Mouse (Mus musculus) heart, adult 18-20 months (tissue): ENCODE data around the gene Rai14. TPM values are rescaled to one million over a fixed set of nuclear protein-coding genes. Genes with fewer than 3 reads are reported as not detected.

Experiments used
- DNase-seq, 2 experiments: peaks; one replicate each; pipeline ENCODE4 v3.0.0; 2021 to 2022; ENCODE audit warnings: mixed read lengths in 1 of 2
- total RNA-seq, 2 experiments: library from RNA; stranded (reverse); gene quantifications; 2 replicates each; pipeline ENCODE4 v1.2.3; 2021

Rai14 gene
- total RNA-seq, 2 experiments from 2014 or later, result 3.6 to 3.9 TPM

DNA sequence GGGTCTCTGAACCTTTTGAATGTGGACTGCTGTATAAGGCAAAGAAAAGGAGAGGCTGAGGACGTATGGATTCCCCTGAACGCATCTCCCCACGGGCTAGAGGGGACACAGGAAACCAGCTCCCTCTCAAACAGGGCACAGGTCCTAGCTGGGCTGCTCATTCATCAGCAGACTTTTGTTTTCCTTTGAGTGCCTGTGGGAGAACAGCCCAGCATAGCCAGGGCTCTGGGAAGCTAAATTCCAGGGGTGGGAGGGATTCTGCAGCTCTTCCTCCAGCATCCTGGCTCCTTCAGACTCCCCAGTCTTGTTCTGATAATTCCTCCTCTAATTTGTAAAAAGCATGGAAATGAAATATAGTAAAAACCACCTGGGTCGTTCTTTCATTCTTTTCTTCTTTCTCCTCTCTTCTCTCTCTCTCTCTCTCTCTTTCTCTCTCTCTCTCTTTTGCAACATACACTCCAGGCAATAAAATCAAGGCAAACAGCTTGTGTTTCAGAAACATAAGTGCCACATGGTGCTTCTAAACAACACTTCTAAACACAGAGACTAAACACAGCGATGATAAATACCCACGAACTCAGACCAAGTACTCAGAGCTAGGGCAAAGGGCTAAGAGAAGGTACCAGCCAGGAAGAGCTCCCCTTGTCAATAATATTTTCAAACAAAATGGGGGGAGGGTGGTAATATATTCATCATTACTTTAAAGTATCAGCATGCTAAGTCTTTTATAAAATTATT, 65.9 kb downstream of the Rai14 start:
- DNase-seq, result peak; percentile 7 to 13

DNA sequence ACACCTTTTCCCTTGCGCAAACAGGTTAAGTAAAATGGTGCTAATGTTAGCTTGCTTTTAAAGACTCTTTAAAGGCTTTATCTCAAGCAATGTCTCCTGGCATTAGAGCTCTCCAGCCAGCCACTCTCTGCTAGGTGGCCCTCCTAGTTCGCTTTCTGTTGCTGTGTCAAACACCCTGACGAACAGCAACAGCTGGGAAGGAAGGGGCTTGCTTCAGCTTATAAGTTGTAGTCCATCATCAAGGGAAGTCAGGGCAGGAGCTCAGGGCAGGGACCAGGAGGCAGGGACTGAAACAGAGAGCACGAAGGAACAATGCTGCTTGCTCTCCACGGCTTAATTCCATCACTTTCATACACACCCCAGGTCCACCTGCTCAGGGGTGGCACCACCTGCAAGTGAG, 68.1 kb downstream of the Rai14 start:
- DNase-seq, result no peak

DNA sequence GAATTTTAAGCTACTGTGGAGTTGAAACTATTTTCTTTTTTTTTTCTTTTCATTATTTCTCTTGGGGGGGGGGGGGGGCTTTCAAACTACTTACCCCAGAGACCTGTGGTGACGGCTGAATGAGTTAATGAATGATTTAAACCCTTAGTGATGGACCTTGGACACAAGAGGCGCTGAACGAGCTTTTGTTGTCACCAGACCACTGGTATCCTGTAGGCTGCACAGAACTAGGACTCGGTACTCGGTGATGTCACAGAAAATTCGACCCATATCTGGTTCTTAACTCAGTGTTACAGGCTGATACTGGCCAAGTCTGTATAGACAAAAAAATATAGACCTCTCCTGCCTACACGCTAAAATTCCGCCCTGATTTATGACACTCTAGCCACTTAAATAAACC, 69.3 kb downstream of the Rai14 start:
- no peak for DNase-seq

DNA sequence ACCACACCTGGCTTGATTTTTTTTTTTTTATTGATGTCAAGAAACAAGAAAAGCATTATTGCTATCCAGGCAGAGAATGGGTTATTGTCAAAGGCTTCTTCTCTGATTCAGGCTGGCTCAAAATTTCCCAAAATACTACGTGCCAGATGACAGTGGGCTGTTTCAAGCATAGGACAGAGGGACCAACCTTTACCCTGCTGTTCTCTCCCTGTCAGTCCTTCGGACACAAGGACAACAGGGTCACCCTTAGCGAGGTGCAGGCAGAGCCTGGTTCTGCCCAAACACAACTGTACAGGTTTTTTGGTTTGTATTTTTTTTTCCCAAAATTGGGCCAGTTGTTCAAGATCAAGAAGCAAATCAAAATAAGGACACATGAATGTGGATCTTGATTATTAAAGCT, 70.6 kb downstream of the Rai14 start:
- no peak for DNase-seq

DNA sequence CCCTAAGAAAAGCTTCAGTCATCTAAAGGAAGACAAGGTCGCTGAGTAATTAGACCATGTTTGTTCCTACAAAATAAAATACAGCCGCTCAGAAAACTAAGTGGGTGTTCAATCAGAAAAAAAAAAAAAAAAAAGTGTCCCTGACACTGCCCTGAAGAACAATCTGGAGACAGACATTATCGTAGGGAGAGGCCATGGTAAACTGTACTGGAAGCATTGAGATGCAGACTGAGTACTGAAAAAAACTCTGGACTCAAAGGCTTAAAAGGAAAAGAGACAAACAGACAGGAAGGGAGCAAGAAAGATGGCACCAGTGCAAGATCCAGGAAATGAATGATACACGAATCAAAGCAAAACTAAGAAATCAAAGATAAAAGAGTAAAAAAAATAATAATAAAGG, 71.2 kb downstream of the Rai14 start:
- no peak for DNase-seq

DNA sequence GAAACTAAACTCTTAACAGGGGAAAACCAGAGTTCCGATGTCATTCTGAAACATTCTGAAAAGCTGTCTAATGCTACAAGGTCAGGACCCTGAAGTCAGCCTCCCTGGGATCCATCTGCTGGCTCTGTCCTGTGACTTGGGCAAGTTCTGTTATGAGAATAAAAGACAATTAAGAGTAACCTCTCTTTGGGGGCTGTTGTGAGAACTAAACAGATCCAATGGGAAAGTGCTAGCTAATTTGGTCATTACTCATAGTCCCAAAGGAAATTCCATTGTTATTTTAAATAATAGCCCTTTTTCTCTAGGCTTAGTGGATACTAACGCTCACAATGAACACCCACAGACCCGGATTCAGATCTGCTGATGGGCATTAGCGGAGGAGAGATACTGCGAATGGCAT, 72.0 kb downstream of the Rai14 start:
- DNase-seq, result no peak

DNA sequence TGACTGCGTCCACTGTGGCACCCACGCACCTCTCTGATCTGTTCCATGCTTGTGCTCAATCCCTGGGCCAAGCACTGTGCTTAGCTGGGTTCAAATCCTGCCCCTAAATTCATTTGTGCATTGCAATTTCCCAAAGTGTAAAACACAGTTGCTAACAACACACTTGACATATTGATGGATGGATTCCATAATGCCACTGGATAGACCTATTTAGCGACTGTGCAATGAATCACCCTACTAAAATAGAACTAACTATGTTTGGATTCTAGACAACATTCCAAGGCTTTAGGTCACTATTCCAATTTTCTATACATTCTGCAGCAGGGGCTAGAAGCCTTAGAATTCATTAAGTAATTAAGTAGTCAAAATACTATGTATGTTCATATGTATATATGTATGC, 73.7 kb downstream of the Rai14 start:
- no peak for DNase-seq

DNA sequence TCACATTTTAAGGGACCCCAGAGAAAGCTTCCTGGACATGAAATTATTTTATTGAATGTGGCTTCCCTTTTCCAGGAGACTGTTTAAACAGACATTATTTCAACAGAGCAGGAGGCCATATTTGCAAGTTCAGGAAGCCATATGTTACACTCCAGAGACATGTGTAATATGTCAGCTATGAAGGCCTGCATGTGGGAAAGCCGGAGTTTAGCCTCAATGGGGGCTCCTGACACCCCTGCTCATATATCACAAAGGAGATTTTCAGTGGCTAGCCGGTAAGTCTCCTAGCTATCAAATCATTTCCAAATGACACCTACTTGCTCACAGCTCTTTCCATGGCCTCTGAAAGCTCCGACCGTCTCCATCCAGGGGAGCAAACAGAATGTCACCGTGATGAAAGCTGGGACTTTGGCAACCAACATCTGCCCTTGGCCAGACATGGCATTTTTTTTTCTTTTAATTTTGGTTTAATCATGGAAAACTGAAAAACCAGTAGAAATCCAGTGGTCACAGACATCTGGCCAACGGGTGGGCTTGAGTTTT, 77.1 kb downstream of the Rai14 start:
- DNase-seq, result no peak

DNA sequence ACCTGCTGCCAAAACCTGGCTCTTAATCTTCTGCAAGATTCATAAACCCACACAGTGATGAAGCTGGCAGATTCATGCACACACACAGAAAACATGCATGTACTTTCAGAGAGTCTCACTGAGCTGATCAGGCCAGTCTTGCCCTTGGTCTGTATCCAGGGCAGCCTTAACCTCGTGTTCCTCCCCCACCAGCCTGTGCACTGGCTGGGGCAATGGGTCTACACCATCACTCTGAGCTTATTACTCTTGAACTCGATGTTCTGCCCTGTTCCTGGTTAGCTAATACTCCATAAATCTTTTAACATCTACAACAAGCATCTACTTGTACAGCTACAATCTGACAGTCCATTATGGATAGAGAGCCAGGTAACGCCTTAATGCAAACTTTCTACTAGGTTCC, 77.6 kb downstream of the Rai14 start:
- DNase-seq, result no peak

DNA sequence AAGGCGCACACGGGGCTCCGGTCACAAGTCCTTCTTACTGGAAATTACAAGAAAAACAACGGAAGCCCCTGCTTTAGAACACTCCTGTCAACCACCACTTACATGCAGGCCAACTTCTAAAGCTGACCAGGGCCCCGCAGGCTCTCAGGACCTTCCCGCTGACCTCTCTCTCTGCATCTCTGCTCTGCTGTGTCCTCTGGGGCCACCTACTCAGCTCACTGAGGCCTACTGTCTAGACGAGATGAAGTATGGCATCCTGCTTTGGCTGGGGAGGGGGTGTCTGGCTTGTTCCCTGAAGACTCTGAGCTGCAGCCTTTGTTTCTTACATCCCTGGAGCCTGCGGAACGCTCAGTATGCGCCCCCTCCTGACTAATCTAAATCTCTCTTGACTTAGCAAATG, 79.3 kb downstream of the Rai14 start:
- no peak for DNase-seq

DNA sequence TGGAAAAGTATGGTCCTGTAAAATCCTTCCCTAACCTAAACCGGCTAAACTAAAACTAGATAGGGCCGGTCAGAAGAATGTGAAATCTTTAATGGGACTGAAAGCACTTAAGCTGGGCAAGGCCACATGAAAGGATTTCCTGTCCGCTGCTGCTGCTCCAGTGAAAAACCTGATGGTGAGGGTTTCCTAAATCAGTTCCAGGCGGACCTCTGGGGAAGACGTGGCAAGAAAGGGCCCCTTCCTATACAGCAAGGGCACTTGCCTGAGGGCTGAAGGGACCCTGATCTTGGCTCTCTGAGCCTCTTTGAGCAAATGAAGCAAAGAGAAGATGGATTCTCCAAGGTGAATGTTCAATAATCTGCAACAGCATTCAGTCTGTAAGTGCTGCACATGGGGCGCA, 80.2 kb downstream of the Rai14 start:
- DNase-seq, result no peak

DNA sequence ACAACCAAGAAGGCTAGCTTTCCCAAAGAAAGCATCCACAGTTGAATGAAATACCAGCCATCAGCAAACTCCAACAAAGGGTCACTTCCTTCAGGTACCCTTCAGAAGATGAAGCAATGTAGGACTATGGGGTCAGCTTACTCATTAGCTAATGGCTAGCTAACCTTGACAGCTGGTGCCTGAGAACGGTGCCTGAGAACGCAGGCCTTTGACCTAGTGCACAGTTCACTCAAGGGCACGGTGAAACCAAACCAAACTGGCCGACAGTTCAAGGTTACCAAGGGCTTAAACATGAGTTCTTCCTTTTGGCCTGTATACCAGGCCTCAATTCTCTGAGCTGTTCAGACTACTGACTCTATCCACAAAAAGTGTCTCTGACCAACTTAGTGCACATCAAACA, 81.0 kb downstream of the Rai14 start:
- DNase-seq, result no peak

DNA sequence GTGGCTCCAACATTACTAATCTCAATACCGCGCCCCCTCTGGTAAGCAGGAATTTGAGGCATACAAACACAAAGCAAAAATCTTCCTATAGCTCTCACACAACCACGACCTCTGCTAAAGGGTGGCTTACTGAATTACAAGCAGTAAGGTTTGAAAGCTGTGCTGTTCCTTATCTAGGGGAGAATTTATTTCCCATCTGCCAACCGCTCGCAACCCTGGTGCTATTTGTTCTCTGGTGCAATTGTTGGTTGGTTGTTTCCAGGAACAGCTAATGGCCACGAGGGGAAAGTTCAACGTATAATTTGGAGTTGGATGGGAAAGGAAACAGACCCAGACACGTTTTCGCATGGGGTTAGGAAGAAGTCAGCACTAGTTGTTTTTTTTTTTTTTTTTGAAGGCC, 81.8 kb downstream of the Rai14 start:
- no peak for DNase-seq

DNA sequence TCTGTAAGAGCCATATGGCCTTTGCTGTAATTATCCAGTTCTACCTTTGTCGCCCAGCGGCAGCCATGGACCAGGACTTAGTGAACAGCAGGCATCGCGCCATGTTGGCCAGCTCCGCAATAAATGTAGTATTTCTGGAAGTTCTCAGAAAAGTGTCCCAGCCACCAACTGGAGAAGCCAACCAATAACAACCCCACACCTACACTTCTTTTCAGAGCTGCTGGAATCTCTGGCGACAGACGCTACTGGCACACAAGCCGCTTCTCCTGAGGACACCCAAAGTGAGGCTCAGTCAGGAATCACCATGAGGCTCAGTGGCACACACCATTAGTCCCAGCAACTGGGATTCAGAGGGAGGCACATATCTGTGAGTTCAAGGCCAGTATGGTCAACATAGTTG, 82.4 kb downstream of the Rai14 start:
- DNase-seq, result no peak

DNA sequence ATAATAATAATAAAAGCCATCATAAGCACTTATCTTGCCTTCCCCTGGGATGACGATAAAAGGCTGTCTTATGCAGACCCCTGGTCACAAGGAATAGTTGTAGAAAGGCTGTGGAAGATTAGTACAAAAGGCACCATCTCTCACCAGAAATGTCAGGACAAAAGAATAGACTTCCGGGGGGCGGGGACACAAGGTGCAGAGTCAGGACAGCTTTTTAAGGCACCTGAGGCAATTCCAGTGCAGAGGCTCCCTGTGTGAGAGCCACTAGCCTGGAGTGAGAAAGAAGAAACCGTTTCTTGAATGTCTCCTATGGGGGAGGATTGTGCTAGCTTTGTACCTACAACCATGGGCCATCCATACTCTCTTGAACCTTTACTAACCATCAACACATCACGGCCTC, 82.9 kb downstream of the Rai14 start:
- no peak for DNase-seq

DNA sequence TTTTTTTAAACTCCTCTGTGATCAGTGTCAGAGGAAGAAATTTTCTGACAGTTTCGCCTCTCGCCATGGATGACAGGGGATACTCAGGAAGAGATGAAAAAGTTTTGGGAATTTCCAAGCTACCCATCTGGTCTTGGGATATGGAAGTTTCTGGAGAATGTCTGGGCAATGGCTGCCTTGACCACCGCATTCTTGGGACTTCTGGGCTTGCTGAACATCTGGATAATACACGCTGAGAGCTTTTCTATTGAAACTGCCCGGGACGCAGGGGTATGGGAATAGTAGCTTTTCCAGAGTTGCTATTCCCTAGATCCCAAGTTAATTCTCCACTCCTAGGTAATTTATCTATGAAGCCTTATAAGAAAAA, 85.5 kb downstream of the Rai14 start:
- no peak for DNase-seq

DNA sequence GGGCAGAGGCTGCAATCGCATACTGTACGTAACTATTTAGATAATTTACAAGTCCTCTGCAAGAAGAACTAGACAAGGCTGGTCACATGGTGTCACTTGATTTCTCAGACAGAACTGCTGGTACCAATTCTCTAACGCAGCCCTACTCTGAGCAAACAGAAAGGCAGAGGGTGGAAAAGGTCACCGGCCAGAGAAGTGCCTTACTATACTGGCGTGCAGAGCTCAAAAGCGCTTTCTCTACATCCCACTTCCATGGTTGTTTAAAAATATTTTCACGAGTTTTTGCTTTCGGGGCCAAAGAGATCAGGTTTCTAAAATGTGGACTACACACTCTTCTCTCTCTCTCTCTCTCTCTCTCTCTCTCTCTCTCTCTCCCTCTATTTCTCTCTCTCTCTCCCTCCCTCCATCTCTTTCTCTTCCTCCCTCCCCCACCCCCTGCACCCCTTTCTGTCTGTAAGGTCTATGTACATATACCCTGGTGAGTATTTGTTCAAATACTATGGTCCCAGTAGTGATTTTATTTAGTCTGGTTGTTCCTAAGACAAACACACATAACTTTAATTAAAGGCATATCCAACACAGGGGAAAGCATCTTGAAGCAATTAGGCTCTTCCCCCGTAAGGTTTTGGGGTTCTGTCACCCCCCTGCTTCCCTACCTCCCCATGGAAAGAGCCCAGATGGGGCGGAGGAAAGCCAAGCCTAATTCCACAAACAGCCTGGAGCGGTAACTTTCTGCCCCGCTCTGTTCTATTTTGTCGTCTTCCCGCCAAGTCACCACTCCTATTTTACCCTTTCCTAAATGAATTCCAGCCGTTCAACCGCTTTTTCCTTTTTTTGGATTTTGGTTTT, 86.1 kb downstream of the Rai14 start:
- DNase-seq, result no peak

DNA sequence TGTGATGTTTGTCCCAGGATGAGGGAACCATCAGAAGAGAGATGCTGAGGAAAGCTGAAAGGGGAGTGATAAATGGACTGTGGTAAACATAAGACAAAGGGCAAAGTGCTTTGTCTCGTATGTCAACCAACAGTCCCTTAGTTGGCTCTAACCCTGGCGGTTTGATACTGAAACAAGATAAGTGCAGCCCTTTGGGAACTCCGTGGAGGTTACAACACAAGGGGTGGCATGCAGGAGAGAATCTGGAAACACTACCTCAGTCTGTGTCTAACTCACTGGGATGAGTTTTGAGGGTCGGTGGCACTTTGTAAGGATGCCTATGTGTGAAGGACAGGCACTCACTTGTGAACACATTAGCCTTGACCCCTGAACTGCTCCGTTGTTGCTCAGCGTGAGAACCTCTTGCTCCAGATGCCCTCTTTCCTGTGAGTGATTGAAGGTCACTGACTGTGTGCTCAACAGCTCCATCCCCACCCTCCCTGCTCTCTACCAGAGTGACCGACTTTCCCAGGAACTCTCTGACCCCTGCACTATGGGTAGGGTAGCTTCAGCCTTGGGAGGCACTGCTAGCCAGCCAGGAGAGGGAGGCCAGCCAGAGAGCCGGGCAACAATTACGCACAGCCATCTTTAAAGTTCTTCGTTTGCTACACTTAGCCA, 90.7 kb downstream of the Rai14 start:
- DNase-seq, result no peak

DNA sequence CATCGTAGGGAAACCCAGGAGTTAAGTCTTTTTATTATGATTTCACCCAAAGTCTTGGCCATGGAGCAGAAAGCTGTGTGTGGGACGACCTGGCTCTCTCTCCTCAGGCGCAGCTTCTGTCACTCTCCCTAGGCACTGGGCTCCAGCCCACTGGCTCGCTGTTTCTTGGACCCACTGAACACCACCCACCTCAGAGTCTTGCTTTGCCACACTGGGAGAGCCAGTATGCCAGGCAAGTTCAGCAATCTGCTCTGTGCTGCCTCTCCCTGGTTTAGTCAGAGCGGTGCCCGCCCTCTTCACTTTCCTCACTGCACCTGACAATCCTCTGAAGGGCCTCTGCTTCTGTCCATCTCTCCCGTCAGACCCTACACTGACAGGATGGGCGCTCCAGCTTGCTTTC, 93.2 kb downstream of the Rai14 start:
- DNase-seq, result no peak

DNA sequence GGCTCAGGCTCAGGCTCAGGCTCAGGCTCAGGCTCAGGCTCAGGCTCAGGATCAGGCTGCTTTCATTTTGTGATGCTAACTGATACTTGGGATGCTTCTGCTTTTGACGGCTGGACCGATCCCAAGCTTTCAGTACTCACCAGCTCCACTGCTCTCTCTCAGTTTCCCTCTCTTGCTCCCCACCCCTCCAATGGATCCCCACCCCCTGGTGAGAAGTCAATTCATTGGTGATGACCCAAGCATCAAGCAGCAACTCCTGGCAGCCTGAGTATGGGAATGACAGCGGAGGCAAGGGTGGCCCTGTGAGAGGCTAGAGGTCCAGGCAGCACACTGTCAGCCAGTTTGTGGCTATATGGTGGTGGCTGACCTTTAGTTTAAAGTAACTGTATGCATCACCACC, 94.7 kb downstream of the Rai14 start:
- no peak for DNase-seq

DNA sequence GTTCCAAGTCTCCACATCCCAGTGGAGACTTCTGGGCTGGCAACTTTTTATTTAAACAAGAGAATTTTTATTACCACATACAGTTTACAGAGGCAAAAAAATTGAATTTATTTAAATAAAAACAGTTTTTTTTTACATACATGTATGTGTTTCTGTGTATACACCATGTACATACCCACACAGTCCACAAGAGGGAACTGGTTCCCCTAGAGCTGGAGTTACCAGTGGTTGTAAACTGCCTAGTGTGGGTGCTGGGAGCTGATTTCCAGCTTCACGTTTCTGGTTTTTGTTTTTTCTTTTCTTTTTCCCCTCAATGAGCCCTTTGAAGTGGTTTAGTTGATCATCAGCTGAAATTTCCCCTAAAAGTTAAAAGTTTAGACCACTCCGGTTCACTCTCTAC, 96.1 kb downstream of the Rai14 start:
- no peak for DNase-seq

DNA sequence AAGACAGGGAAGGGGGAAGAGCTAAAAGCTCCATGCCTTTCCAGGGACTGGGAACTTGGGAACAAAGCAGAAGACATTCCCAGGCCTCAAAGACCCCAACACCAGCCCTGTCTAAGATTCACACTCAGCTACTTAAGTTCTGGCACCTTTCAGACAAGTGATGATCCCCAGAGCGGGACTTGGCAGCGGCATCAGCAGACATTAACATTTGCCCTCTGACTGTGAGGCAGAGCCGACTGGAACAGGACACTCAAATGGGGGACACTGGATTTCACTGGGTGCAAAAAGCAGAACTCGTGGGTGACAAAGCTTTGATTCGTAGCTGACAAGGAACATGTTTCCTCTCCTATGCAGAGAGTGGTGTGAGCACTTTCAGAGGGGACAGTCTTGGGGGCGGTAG, 98.4 kb downstream of the Rai14 start:
- DNase-seq, result no peak

DNA sequence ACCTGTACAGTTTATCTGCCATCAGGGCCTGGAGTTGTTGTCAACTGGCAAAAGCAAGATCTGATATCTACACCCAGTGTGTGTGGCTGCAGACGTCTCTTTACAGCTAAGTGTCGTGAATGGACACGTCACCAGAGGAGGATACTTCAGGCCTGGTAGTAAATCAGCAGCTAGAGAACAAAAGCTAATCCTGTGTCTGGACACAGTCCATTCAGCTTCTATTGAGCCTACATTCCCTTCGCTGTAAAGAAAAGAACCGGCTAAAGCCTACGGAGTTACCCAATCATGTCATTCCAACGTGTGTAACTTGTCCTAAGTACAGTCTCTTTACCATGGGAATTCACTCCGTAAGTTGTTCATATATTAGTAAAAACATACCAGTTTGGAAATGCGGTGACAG, 103.4 kb downstream of the Rai14 start:
- no peak for DNase-seq
